10 mouse cellular contexts compared by ENCODE assay signal in the genomic region with DNA sequence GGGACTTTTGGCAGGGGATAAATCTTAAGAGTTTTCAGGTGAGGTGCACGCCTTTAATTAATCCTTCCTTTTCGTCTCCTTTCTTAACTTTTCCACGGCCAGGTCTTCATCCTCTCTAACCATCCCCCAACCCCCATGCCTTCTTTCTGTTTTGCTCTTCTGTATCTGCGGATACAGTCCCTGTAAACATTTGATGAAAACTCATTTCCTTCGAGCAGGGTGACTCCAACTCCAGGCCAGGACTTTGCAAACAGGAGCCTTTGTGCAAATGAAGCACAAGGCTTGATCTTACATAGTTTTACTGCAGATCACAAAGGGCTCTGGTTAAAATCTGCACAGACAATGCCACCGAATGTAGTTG. TPM values are rescaled to one million over a fixed set of nuclear protein-coding genes. Genes with fewer than 3 reads are reported as not detected.
DNase-seq lines count a peak whose midpoint lies in the region; ATAC-seq and TF ChIP-seq lines count a peak whose summit lies in the region.
"Had no signal": no experiment of that assay in that cellular context is flagged by ENCODE, and none has a peak within 500 bp of the region (broad histone marks: within the 10 kb centered on the region; RNA-seq: fewer than 3 reads in every experiment).

No protein-coding gene starts in this region.

- H3K9me3 ChIP-seq in liver, embryonic 13.5 days (replicated peaks), result no peaks in the 10 kb centered on the region
- no peaks in the 10 kb centered on the region for H3K9me3 ChIP-seq in liver, embryonic 12.5 days (replicated peaks)
- H3K9me3 ChIP-seq in limb, embryonic 10.5 days (replicated peaks), result no peaks in the 10 kb centered on the region
- no peaks in the 10 kb centered on the region for H3K9me3 ChIP-seq in neural tube, embryonic 13.5 days

- H3K4me1 ChIP-seq in liver, embryonic 13.5 days (replicated peaks), result no peaks in the 10 kb centered on the region
- H3K4me1 ChIP-seq in liver, embryonic 12.5 days, result no peaks in the 10 kb centered on the region
- H3K4me1 ChIP-seq in limb, embryonic 10.5 days, result peaks cover 27% of the 10 kb centered on the region
- H3K4me1 ChIP-seq in neural tube, embryonic 13.5 days (replicated peaks), result peaks cover 33% of the 10 kb centered on the region

- peak overlapping the region; percentile 88 for H3K27ac ChIP-seq in gastrocnemius, adult 2 months
- H3K27ac ChIP-seq in liver, embryonic 13.5 days, result no peak overlapping the region
- no peak overlapping the region for H3K27ac ChIP-seq in liver, embryonic 12.5 days
- H3K27ac ChIP-seq in limb, embryonic 10.5 days, result no peak overlapping the region
- no peak overlapping the region for H3K27ac ChIP-seq in neural tube, embryonic 13.5 days (replicated peaks)

- 24% methylated on average over 6 of the region's 6 CpGs for WGBS in liver, embryonic 13.5 days (ENCODE audit: insufficient replicate concordance)
- 26% methylated on average over 6 of the region's 6 CpGs for WGBS in liver, embryonic 12.5 days (ENCODE audit: insufficient replicate concordance)
- WGBS in limb, embryonic 10.5 days, result 28% methylated on average over 6 of the region's 6 CpGs
- 36% methylated on average over 6 of the region's 6 CpGs for WGBS in neural tube, embryonic 13.5 days

- H3K27me3 ChIP-seq in liver, embryonic 13.5 days, result peaks cover 45% of the 10 kb centered on the region
- peaks cover 45% of the 10 kb centered on the region for H3K27me3 ChIP-seq in liver, embryonic 12.5 days (replicated peaks)
- no peaks in the 10 kb centered on the region for H3K27me3 ChIP-seq in limb, embryonic 10.5 days (ENCODE audit: low read depth, poor library complexity, severe bottlenecking)
- peaks cover 12% of the 10 kb centered on the region; the same call in 1 of the 2 replicates for H3K27me3 ChIP-seq in neural tube, embryonic 13.5 days

- intact Hi-C loops in gastrocnemius, adult 2 months (cut with DNase I), result loop anchor here (1.0 kb wide), 1 partner anchor 235 kb away; no protein-coding TSS in a partner anchor
- intact Hi-C loops in gastrocnemius, postnatal 14 days (cut with DNase I; ENCODE audit: low total_unique reads), result no loop called here

- H3K9ac ChIP-seq in liver, embryonic 13.5 days, result no peak overlapping the region
- no peak overlapping the region for H3K9ac ChIP-seq in liver, embryonic 12.5 days
- H3K9ac ChIP-seq in neural tube, embryonic 13.5 days, result no peak overlapping the region

- no peak for TF ChIP-seq CTCF in gastrocnemius, adult 2 months (IDR thresholded peaks at IDR 0.05)

- DNase-seq in gastrocnemius, adult 2 months, result no peak
- DNase-seq in gastrocnemius, postnatal 14 days, result no peak
- DNase-seq in liver, embryonic 13.5 days, result no peak
- peak; percentile 31 for DNase-seq in limb, embryonic 10.5 days (ENCODE audit: low spot score)
- no peak for DNase-seq in cerebellum, postnatal 4 days (ENCODE audit: low spot score in 2 of 2)
- no peak for DNase-seq in urinary bladder, postnatal 14 days (ENCODE audit: low spot score)

- peak overlapping the region; percentile 86 for H3K4me3 ChIP-seq in gastrocnemius, adult 2 months
- H3K4me3 ChIP-seq in liver, embryonic 13.5 days (replicated peaks), result no peak overlapping the region
- H3K4me3 ChIP-seq in liver, embryonic 12.5 days, result no peak overlapping the region
- no peak overlapping the region for H3K4me3 ChIP-seq in limb, embryonic 10.5 days
- no peak overlapping the region for H3K4me3 ChIP-seq in neural tube, embryonic 13.5 days

- H3K4me2 ChIP-seq in liver, embryonic 13.5 days, result peak overlapping the region; percentile 65; the same call in 1 of the 2 replicates
- no peak overlapping the region; the same call in 1 of the 2 replicates for H3K4me2 ChIP-seq in liver, embryonic 12.5 days
- peak overlapping the region; percentile 89 for H3K4me2 ChIP-seq in neural tube, embryonic 13.5 days

- no peaks in the 10 kb centered on the region for H3K36me3 ChIP-seq in liver, embryonic 13.5 days
- H3K36me3 ChIP-seq in liver, embryonic 12.5 days, result no peaks in the 10 kb centered on the region
- no peaks in the 10 kb centered on the region for H3K36me3 ChIP-seq in limb, embryonic 10.5 days
- H3K36me3 ChIP-seq in neural tube, embryonic 13.5 days, result no peaks in the 10 kb centered on the region

- no peak for ATAC-seq in liver, embryonic 13.5 days (ENCODE audit: low read depth)
- ATAC-seq in liver, embryonic 12.5 days, result no peak
- ATAC-seq in neural tube, embryonic 13.5 days (ENCODE audit: low read depth), result no peak

RNA-seq across cellular contexts. Expression of gene Antxr1, which starts 0.3 kb away (rescaled TPM):
- 10 to 100 TPM in 1 of 2 experiments, 1 to 10 TPM in 1; 6.2 to 15.9 TPM for total RNA-seq in gastrocnemius, adult 2 months (2021)
- total RNA-seq in gastrocnemius, postnatal 14 days (2021), result 10 to 100 TPM; 26.6 to 37.9 TPM
- 0.50 and 0.51 TPM in 2 replicates for polyA plus RNA-seq in liver, embryonic 13.5 days (2015; fragmentation: Nextera tagmentation; extraction: Ambion mirVana)
- 0.64 and 0.93 TPM in 2 replicates for polyA plus RNA-seq in liver, embryonic 12.5 days (2016; fragmentation: Nextera tagmentation; extraction: Ambion mirVana)
- polyA plus RNA-seq in limb, embryonic 10.5 days (2016; fragmentation: Nextera tagmentation; extraction: Ambion mirVana), result 7.0 and 9.5 TPM in 2 replicates
- 4.3 and 6.1 TPM in 2 replicates for polyA plus RNA-seq in neural tube, embryonic 13.5 days (2015; fragmentation: Nextera tagmentation; extraction: Ambion mirVana)
- total RNA-seq: neutrophil, adult 5-6 weeks had no signal

RNA-seq across cellular contexts. Expression of gene Gkn1, which starts 14.8 kb away (rescaled TPM):
- not detected for total RNA-seq in gastrocnemius, adult 2 months (2021)
- not detected for total RNA-seq in gastrocnemius, postnatal 14 days (2021)
- not detected in 2 replicates for polyA plus RNA-seq in liver, embryonic 13.5 days (2015; fragmentation: Nextera tagmentation; extraction: Ambion mirVana)
- not detected in 2 replicates for polyA plus RNA-seq in liver, embryonic 12.5 days (2016; fragmentation: Nextera tagmentation; extraction: Ambion mirVana)
- polyA plus RNA-seq in limb, embryonic 10.5 days (2016; fragmentation: Nextera tagmentation; extraction: Ambion mirVana), result not detected in 2 replicates
- not detected in 2 replicates for polyA plus RNA-seq in neural tube, embryonic 13.5 days (2015; fragmentation: Nextera tagmentation; extraction: Ambion mirVana)
- total RNA-seq: liver, adult 2 months; neutrophil, adult 5-6 weeks had no signal
- polyA plus RNA-seq: liver, adult 2 months had no signal

RNA-seq across cellular contexts. Expression of gene Gkn2, which starts 37.2 kb away (rescaled TPM):
- not detected for total RNA-seq in gastrocnemius, adult 2 months (2021)
- total RNA-seq in gastrocnemius, postnatal 14 days (2021), result not detected
- polyA plus RNA-seq in liver, embryonic 13.5 days (2015; fragmentation: Nextera tagmentation; extraction: Ambion mirVana), result not detected in 2 replicates
- not detected in 2 replicates for polyA plus RNA-seq in liver, embryonic 12.5 days (2016; fragmentation: Nextera tagmentation; extraction: Ambion mirVana)
- polyA plus RNA-seq in limb, embryonic 10.5 days (2016; fragmentation: Nextera tagmentation; extraction: Ambion mirVana), result not detected in 2 replicates
- not detected in 2 replicates for polyA plus RNA-seq in neural tube, embryonic 13.5 days (2015; fragmentation: Nextera tagmentation; extraction: Ambion mirVana)
- total RNA-seq: liver, adult 2 months; neutrophil, adult 5-6 weeks had no signal
- polyA plus RNA-seq: liver, adult 2 months had no signal

RNA-seq across cellular contexts. Expression of gene Gkn3, which starts 52.8 kb away (rescaled TPM):
- total RNA-seq in gastrocnemius, adult 2 months (2021), result 1 to 10 TPM; 1.0 to 1.2 TPM
- total RNA-seq in gastrocnemius, postnatal 14 days (2021), result 1 to 10 TPM in 1 of 2 experiments, under 1 TPM in 1; 0.82 to 2.3 TPM
- 0.13 TPM in 1 of 2 replicates, not detected in the other for polyA plus RNA-seq in liver, embryonic 13.5 days (2015; fragmentation: Nextera tagmentation; extraction: Ambion mirVana)
- not detected in 2 replicates for polyA plus RNA-seq in liver, embryonic 12.5 days (2016; fragmentation: Nextera tagmentation; extraction: Ambion mirVana)
- polyA plus RNA-seq in limb, embryonic 10.5 days (2016; fragmentation: Nextera tagmentation; extraction: Ambion mirVana), result not detected in 2 replicates
- polyA plus RNA-seq in neural tube, embryonic 13.5 days (2015; fragmentation: Nextera tagmentation; extraction: Ambion mirVana), result not detected in 2 replicates
- total RNA-seq: liver, adult 2 months; neutrophil, adult 5-6 weeks had no signal
- polyA plus RNA-seq: liver, adult 2 months had no signal
